Mouse (Mus musculus) heart, embryonic 12.5 days (tissue): Measurements from ENCODE around the gene Gm20388. TPM values are rescaled to one million over a fixed set of nuclear protein-coding genes. Genes with fewer than 3 reads are reported as not detected.

Experiments used
- ATAC-seq: fragments of 200-750 bp; cut with Nextera tagmentation; 2 replicates; pipeline ENCODE4 v1.8.0; 2017; ENCODE audit warnings: moderate TSS enrichment, moderate library complexity; ENCODE audit not compliant: insufficient number of reproducible peaks, low FRiP score
- H3K27ac ChIP-seq: fragments of 300-500 bp; sonication (generic); 2 replicates; pipeline ENCODE4 v1.5.1; 2016; ENCODE audit warnings: mild to moderate bottlenecking, moderate library complexity; ENCODE audit not compliant: poor library complexity, severe bottlenecking
- H3K27me3 ChIP-seq: fragments of 300-500 bp; sonication (generic); replicated peaks from 2 replicates; pipeline ENCODE4 v1.6.1; 2016; ENCODE audit warnings: mild to moderate bottlenecking, moderate library complexity
- H3K36me3 ChIP-seq: fragments of 300-500 bp; sonication (generic); 2 replicates; pipeline ENCODE4 v1.6.1; 2016; ENCODE audit warnings: mild to moderate bottlenecking, moderate library complexity
- H3K4me1 ChIP-seq: fragments of 300-500 bp; sonication (generic); replicated peaks from 2 replicates; pipeline ENCODE4 v1.6.1; 2016; ENCODE audit warnings: mild to moderate bottlenecking
- H3K4me2 ChIP-seq: fragments of 300-500 bp; sonication (generic); 2 replicates; pipeline ENCODE4 v1.6.1; 2016; ENCODE audit warnings: mild to moderate bottlenecking, moderate library complexity
- H3K4me3 ChIP-seq: fragments of 300-500 bp; sonication (generic); 2 replicates; pipeline ENCODE4 v1.5.1; 2016; ENCODE audit warnings: mild to moderate bottlenecking
- H3K9ac ChIP-seq: fragments of 300-500 bp; sonication (generic); 2 replicates; pipeline ENCODE4 v1.6.1; 2016; ENCODE audit warnings: mild to moderate bottlenecking, moderate library complexity
- H3K9me3 ChIP-seq: fragments of 300-500 bp; sonication (generic); replicated peaks from 2 replicates; pipeline ENCODE4 v1.6.1; 2016; ENCODE audit warnings: mild to moderate bottlenecking, moderate library complexity
- WGBS: fragments of 180-500 bp; shearing (Covaris S2); methylation state at CpG from one replicate; pipeline ENCODE4 v1.1.7; 2016; 5-methylcytosine and 5-hydroxymethylcytosine counted together
- polyA plus RNA-seq: library from polyadenylated mRNA; unstranded; fragments of >200 nt; fragmentation: Nextera tagmentation; extraction: Ambion mirVana; gene quantifications from 2 replicates; pipeline ENCODE4 v1.2.1, GENCODE M21; 2016

The Gm20388 gene
- polyA plus RNA-seq, 1 experiment from 2014 or later = not detected

- no peaks in the 10 kb centered on the region for H3K27me3 ChIP-seq
- no peaks in the 10 kb centered on the region for H3K9me3 ChIP-seq
- H3K4me3 ChIP-seq = peak overlapping the region; percentile 44
- 1% methylated on average over 49 of the region's 49 CpGs for WGBS
- peaks cover 64% of the 10 kb centered on the region for H3K4me1 ChIP-seq
- H3K27ac ChIP-seq = peak overlapping the region; percentile 86
- H3K36me3 ChIP-seq = no peaks in the 10 kb centered on the region
- peak overlapping the region; percentile 74 for H3K9ac ChIP-seq
- peak; percentile 89 for ATAC-seq
- peak overlapping the region; percentile 86 for H3K4me2 ChIP-seq
These were observed 365.6 kb downstream of the Gm20388 start for GRCm38 (mm10) chr8:120276051-120276890.

DNA sequence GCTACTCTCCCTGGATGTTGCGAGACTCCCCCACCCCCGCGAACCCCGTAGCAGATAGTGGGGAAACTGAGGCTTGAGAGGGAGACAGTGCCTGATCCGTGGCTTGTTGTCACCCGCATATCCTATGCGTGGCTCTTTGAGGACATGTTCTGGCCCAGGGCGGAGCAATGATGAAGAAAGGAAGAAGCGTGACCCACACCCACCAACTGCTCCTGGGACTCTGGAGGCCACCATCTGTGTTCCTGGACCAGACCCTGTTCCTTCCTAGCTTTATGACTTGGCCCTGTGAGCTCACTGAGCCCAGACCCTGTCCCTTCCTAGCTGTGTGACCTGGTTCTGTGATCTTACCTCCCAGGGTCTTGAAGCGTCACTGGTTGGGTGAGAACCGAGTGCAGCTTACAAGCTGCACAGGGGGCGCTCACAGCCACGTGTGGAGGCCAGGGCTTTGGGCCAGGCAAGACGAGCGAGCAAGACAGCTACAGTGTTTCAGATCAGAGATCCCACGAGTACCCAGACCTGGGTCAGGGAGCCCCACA lies 366.3 kb downstream of the Gm20388 start:
- ATAC-seq = peak; percentile 3; the same call in 1 of the 2 replicates

GRCm38 (mm10) chr8:120278009-120278408 lies 367.4 kb downstream of the Gm20388 start:
- ATAC-seq = no peak
- Histone ChIP-seq H3K36me3 (no peaks in the 10 kb centered on the region), H3K4me2 (no peak overlapping the region), H3K4me3 (no peak overlapping the region), H3K4me1 (peaks cover 78% of the 10 kb centered on the region), H3K9me3 (no peaks in the 10 kb centered on the region), H3K9ac (0 out of 2 replicates have a peak overlapping the region, but pooled peaks have one; percentile 13), H3K27me3 (no peaks in the 10 kb centered on the region), H3K27ac (peak overlapping the region; percentile 86; the same call in 1 of the 2 replicates)
- 62% methylated on average over 14 of the region's 14 CpGs for WGBS

More for the DNA sequence above, 366.3 kb downstream of the Gm20388 start:
- Histone ChIP-seq H3K27me3 (no peaks in the 10 kb centered on the region), H3K36me3 (no peaks in the 10 kb centered on the region), H3K4me2 (peak overlapping the region; percentile 86), H3K9ac (peak overlapping the region; percentile 74), H3K27ac (peak overlapping the region; percentile 86), H3K4me1 (peaks cover 69% of the 10 kb centered on the region), H3K4me3 (peak overlapping the region; percentile 44), H3K9me3 (no peaks in the 10 kb centered on the region)
- 9% methylated on average over 16 of the region's 16 CpGs for WGBS

- 72% methylated on average over 8 of the region's 8 CpGs for WGBS
- H3K4me3 ChIP-seq = no peak overlapping the region
- H3K9me3 ChIP-seq = no peaks in the 10 kb centered on the region
- H3K27ac ChIP-seq = peak overlapping the region; percentile 56; the same call in 1 of the 2 replicates
- ATAC-seq = no peak
- H3K9ac ChIP-seq = no peak overlapping the region
- peaks cover 92% of the 10 kb centered on the region for H3K4me1 ChIP-seq
- no peaks in the 10 kb centered on the region for H3K36me3 ChIP-seq
- no peak overlapping the region for H3K4me2 ChIP-seq
- 0 out of 2 replicates have a peak, but pooled peaks cover 2% of the 10 kb centered on the region for H3K27me3 ChIP-seq
These were observed 368.8 kb downstream of the Gm20388 start for GRCm38 (mm10) chr8:120279418-120279817.

GRCm38 (mm10) chr8:120281487-120281886 lies 370.8 kb downstream of the Gm20388 start:
- Histone ChIP-seq H3K4me2 (no peak overlapping the region), H3K27ac (no peak overlapping the region), H3K9me3 (no peaks in the 10 kb centered on the region), H3K36me3 (no peaks in the 10 kb centered on the region), H3K4me3 (no peak overlapping the region), H3K4me1 (peaks cover 93% of the 10 kb centered on the region), H3K9ac (no peak overlapping the region), H3K27me3 (0 out of 2 replicates have a peak, but pooled peaks cover 3% of the 10 kb centered on the region)
- 14% methylated on average over 4 of the region's 4 CpGs for WGBS
- ATAC-seq = no peak

DNA sequence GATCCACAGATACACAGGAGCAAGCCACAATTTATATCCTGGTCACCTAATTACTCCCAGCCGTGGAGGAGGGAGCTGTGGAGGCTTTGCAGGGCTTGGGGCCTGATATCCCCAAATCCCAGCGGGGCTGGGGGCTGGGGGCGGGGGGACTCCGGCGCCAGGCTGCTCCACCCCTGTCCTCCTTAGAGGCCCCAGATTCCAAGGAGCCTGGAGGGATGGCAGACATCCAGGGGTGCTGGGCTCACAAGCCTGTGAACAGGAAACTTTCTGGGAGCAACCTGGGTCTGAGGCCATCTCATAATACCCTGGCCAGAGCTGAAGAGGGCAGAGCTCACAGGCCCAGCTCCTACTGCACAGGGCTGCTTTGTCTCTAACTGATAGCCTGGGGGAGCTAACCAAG lies 371.8 kb downstream of the Gm20388 start:
- Histone ChIP-seq H3K27me3 (0 out of 2 replicates have a peak, but pooled peaks cover 3% of the 10 kb centered on the region), H3K27ac (peak overlapping the region; percentile 66), H3K36me3 (no peaks in the 10 kb centered on the region), H3K4me2 (no peak overlapping the region), H3K4me3 (no peak overlapping the region), H3K9me3 (no peaks in the 10 kb centered on the region), H3K9ac (no peak overlapping the region; the same call in 1 of the 2 replicates), H3K4me1 (peaks cover 84% of the 10 kb centered on the region)
- WGBS = 63% methylated on average over 5 of the region's 5 CpGs
- peak; percentile 12; the same call in 1 of the 2 replicates for ATAC-seq

DNA sequence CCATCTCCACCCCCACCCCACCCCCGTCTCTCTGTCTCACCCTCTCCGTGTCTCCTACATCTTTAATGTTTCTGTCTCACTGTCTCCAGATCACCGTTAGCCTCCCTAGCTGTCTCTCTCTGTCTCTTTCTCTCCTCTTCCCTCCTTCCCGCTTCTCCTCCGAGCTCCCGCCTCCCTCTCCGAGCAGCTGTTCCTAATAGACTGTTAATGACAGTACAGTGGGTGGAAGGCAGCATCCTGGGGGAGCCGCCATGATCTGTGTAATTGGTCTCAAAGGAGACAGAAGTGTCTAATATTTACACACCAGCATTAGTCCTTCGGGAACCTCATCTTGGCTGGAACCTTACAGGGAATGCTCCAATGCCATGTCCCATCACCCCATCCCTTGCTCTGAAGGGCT lies 373.6 kb downstream of the Gm20388 start:
- Histone ChIP-seq H3K9me3 (no peaks in the 10 kb centered on the region), H3K9ac (no peak overlapping the region), H3K27me3 (0 out of 2 replicates have a peak, but pooled peaks cover 3% of the 10 kb centered on the region), H3K36me3 (no peaks in the 10 kb centered on the region), H3K27ac (no peak overlapping the region), H3K4me1 (peaks cover 84% of the 10 kb centered on the region), H3K4me2 (0 out of 2 replicates have a peak overlapping the region, but pooled peaks have one; percentile 1), H3K4me3 (no peak overlapping the region)
- ATAC-seq = no peak
- WGBS = 60% methylated on average over 9 of the region's 9 CpGs

GRCm38 (mm10) chr8:120285033-120285432 lies 374.4 kb downstream of the Gm20388 start:
- H3K4me1 ChIP-seq = peaks cover 87% of the 10 kb centered on the region
- peak overlapping the region; percentile 37; the same call in 1 of the 2 replicates for H3K9ac ChIP-seq
- H3K4me3 ChIP-seq = no peak overlapping the region
- H3K36me3 ChIP-seq = no peaks in the 10 kb centered on the region
- H3K4me2 ChIP-seq = 0 out of 2 replicates have a peak overlapping the region, but pooled peaks have one; percentile 1
- no peaks in the 10 kb centered on the region for H3K9me3 ChIP-seq
- ATAC-seq = no peak
- 28% methylated on average over 3 of the region's 3 CpGs for WGBS
- H3K27me3 ChIP-seq = 0 out of 2 replicates have a peak, but pooled peaks cover 3% of the 10 kb centered on the region
- H3K27ac ChIP-seq = 0 out of 2 replicates have a peak overlapping the region, but pooled peaks have one; percentile 1

GRCm38 (mm10) chr8:120285878-120286277 lies 375.2 kb downstream of the Gm20388 start:
- H3K4me2 ChIP-seq = no peak overlapping the region
- H3K9me3 ChIP-seq = no peaks in the 10 kb centered on the region
- no peak overlapping the region for H3K9ac ChIP-seq
- H3K27me3 ChIP-seq = 0 out of 2 replicates have a peak, but pooled peaks cover 3% of the 10 kb centered on the region
- no peaks in the 10 kb centered on the region for H3K36me3 ChIP-seq
- no peak for ATAC-seq
- H3K4me1 ChIP-seq = peaks cover 86% of the 10 kb centered on the region
- WGBS = 82% methylated on average over 9 of the region's 9 CpGs
- no peak overlapping the region for H3K27ac ChIP-seq
- H3K4me3 ChIP-seq = no peak overlapping the region

- H3K4me2 ChIP-seq = peak overlapping the region; percentile 27; the same call in 1 of the 2 replicates
- H3K27me3 ChIP-seq = 0 out of 2 replicates have a peak, but pooled peaks cover 3% of the 10 kb centered on the region
- peaks cover 88% of the 10 kb centered on the region for H3K4me1 ChIP-seq
- no peak overlapping the region; the same call in 1 of the 2 replicates for H3K9ac ChIP-seq
- H3K27ac ChIP-seq = peak overlapping the region; percentile 9; the same call in 1 of the 2 replicates
- peak; percentile 69 for ATAC-seq
- H3K4me3 ChIP-seq = no peak overlapping the region
- no peaks in the 10 kb centered on the region for H3K9me3 ChIP-seq
- WGBS = 41% methylated on average over 21 of the region's 21 CpGs
- H3K36me3 ChIP-seq = no peaks in the 10 kb centered on the region
These were observed 377.7 kb downstream of the Gm20388 start for GRCm38 (mm10) chr8:120288122-120288908.
